Mouse (Mus musculus): Measurements from ENCODE around the gene 1700057G04Rik. TPM values are rescaled to one million over a fixed set of nuclear protein-coding genes. Genes with fewer than 3 reads are reported as not detected.

Gene 1700057G04Rik
- polyA plus RNA-seq, 1 experiment = not detected

DNA sequence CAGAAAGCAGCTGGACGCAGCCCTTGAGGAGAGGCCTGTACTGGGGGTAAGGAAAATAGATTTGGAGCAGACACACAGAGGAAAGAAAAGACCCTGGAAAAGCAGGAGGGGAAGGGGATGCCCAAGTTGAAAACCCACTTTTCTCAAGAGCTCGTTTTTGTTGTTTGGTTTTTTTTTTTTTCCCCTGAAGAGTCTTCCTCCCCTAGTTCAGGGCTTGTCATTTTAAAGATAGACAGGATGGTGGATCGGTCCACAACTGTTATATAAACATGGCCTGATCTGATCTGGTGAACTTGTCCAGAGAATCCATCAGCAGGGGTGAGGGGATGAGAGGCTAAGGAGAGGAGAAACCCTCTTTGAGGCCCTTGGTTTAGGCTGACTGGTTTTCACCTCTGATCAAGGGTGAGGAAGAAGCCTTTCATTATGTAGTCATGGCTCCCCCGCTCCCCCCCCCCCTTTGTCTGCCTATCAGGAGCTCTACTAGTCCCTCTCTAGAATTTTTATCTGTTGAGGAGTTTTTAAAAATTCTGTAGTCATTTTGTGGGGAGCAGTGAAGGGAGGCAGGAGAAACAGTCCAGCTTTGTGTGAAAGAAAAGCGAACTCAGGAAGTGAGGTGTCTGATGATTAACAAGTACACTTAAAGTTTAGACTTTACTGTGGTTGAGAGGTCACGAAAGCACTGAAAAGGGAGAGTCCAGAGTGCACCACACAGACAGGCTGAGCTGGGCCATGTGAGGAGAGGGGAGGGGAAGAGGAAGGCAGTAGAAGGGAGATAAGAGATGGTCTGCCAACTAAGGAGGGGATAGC, 35.0 kb upstream of the 1700057G04Rik start:
- TF ChIP-seq CTCF (IDR thresholded peaks at IDR 0.05; ENCODE audit: insufficient read depth, low read depth, low read length) (no peak), POLR2A (IDR thresholded peaks at IDR 0.05; ENCODE audit: insufficient read depth, low read depth, low read length) (no peak)
- H3K27ac ChIP-seq (ENCODE audit: insufficient read depth, low read depth, low read length) = no peak overlapping the region
- no peaks in the 10 kb centered on the region for H3K4me1 ChIP-seq (ENCODE audit: control insufficient read depth, insufficient read depth, low read length)
- WGBS = 87% methylated on average over 6 of the region's 6 CpGs
- no peak overlapping the region for H3K4me3 ChIP-seq (ENCODE audit: insufficient read depth, low read depth, low read length)

DNA sequence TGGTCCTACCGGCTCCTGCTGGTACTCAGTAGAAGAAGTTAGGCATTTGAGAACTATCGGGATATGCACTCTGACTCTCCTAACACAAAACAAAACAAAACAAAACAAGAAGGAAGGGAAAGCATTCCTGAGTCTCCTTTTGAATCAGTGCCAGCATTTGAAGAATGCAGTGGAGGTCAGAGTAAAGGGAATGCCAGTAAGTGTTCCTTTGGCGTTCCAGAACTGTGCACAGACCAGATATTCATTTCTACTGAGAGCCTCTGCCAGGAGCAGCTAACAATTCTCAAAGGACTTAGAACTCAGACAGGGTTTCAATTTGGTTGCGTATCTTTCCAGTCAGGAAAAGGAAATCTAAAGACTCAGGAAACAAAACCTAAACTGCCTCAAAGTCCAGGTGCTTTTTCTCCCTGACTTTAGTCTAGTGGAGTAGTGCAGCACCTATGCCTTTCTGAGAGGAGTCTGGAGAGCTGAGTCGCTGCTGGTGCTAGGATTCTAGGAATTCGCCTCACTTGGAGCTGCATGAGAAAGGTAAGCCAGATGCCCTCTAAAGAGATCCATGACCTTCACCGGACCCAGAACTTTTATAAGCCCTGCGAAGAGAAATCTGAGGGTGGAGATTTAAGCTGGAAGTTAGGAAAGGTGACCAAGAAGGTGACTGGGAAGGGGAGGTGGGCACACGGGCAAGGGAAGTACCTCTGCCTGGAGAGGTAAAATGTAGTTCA, 33.5 kb upstream of the 1700057G04Rik start, which contains the start of gene Plscr2:
Plscr2 (plus strand) TSS at position 117 of the 722 bp plus-strand sequence.
- H3K4me3 ChIP-seq (ENCODE audit: insufficient read depth, low read depth, low read length) = peak within 1 kb of the TSS; percentile 15; the same call in 1 of the 2 replicates
- H3K4me1 ChIP-seq (ENCODE audit: control insufficient read depth, insufficient read depth, low read length) = no peaks in the 10 kb centered on the region
- 64% methylated on average over 9 of the region's 9 CpGs for WGBS
- TF ChIP-seq POLR2A (IDR thresholded peaks at IDR 0.05; ENCODE audit: insufficient read depth, low read depth, low read length) (no peak), CTCF (IDR thresholded peaks at IDR 0.05; ENCODE audit: insufficient read depth, low read depth, low read length) (no peak)
- H3K27ac ChIP-seq (ENCODE audit: insufficient read depth, low read depth, low read length) = no peak within 1 kb of the TSS

DNA sequence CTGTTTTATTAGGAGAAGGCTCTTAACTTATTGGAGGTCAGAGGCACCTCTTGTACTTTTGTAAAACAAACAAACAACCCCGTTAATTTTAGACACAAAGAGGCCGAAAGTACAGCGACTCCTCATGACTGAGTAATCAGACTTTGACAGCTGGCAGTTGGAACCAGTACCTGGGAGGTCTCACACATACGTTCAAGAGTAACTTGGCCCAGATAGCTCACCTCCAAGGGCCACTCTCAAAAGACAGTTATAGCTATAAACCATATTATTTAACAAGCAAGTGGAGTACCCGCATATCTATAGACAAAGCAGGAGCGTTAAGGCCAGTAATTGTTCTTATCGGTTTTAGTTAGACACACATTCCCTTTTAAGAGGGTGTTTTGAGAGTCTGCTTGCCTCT, 32.8 kb upstream of the 1700057G04Rik start:
- no peaks in the 10 kb centered on the region for H3K4me1 ChIP-seq (ENCODE audit: control insufficient read depth, insufficient read depth, low read length)
- no peak overlapping the region for H3K27ac ChIP-seq (ENCODE audit: insufficient read depth, low read depth, low read length)
- TF ChIP-seq POLR2A (IDR thresholded peaks at IDR 0.05; ENCODE audit: insufficient read depth, low read depth, low read length) = no peak
- no peak for TF ChIP-seq CTCF (IDR thresholded peaks at IDR 0.05; ENCODE audit: insufficient read depth, low read depth, low read length)
- WGBS = 72% methylated on average over 7 of the region's 7 CpGs
- no peak overlapping the region for H3K4me3 ChIP-seq (ENCODE audit: insufficient read depth, low read depth, low read length)

DNA sequence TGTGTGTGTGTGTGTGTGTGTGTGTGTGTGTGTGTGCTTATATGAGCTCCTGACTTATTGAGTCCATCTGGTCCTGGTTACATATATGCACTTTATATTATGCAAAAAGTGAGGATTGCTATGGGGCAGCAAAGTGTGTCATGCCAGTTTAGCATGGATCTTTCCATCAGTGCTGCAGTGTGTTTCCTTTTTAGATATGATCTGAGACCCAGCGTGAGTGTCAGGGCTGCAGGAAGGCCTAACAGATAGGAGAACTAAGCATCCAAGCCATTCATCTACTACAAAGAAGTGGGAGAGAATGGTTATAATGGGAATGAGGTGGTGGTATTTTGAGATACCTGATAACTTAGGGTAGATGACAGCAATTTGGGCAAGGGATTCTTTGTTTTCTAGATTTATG, 29.1 kb upstream of the 1700057G04Rik start:
- 85% methylated on average over 1 of the region's 1 CpGs for WGBS
- TF ChIP-seq POLR2A (IDR thresholded peaks at IDR 0.05; ENCODE audit: insufficient read depth, low read depth, low read length) (no peak), CTCF (IDR thresholded peaks at IDR 0.05; ENCODE audit: insufficient read depth, low read depth, low read length) (no peak)
- no peak overlapping the region for H3K27ac ChIP-seq (ENCODE audit: insufficient read depth, low read depth, low read length)
- H3K4me1 ChIP-seq (ENCODE audit: control insufficient read depth, insufficient read depth, low read length) = no peaks in the 10 kb centered on the region
- no peak overlapping the region for H3K4me3 ChIP-seq (ENCODE audit: insufficient read depth, low read depth, low read length)

DNA sequence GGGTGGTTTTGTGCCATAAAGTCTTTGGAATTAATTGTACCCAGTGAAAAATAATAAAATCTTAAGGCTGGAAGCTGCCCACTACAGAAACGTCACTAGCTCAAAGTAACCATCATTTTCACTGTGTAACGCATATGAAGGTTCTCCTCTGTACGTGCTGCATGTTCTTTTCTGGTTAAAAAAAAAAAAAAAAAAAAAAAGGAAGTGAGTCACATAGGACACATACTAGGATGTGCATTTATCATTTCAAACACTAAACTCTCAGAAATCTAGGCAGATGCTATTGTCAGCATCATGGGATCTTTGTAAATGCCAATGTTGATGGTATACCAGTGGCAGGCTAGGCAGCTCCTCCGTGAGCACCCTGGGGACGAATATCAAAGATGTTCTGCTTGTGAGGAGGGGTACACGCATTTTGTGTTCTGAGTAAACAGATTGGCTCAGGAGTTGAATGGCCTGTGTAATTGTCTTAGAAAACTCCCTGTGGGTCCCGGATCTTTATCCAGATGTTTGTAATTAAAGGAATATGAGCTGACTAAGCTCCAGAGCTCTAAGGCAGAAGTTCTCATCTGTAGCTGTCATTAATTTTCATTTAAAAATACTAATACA, 26.5 kb upstream of the 1700057G04Rik start:
- H3K27ac ChIP-seq (ENCODE audit: insufficient read depth, low read depth, low read length) = no peak overlapping the region
- TF ChIP-seq CTCF (IDR thresholded peaks at IDR 0.05; ENCODE audit: insufficient read depth, low read depth, low read length) (no peak), POLR2A (IDR thresholded peaks at IDR 0.05; ENCODE audit: insufficient read depth, low read depth, low read length) (no peak)
- no peak overlapping the region for H3K4me3 ChIP-seq (ENCODE audit: insufficient read depth, low read depth, low read length)
- no peaks in the 10 kb centered on the region for H3K4me1 ChIP-seq (ENCODE audit: control insufficient read depth, insufficient read depth, low read length)
- WGBS = 50% methylated on average over 7 of the region's 7 CpGs

DNA sequence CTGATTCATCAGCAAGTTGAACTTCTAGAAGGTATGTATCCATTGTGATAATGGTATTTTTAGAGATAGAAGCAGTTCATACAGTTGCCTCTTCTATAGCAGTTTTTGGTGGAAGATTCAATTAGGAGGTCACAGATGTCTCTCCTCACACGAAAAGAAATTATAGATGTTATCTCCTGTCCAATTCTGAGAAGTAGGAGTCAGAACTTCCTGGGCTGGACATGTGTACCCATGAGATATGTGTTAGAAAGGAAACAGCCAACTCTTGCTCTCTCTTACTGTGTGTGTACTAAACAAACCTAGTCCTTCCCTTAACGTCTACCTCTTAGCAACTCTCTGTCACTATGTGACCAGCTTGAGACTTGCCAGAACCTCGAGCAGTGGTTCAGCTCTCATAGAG, 19.5 kb upstream of the 1700057G04Rik start:
- no peak overlapping the region for H3K27ac ChIP-seq (ENCODE audit: insufficient read depth, low read depth, low read length)
- 79% methylated on average over 3 of the region's 3 CpGs for WGBS
- no peak for TF ChIP-seq CTCF (IDR thresholded peaks at IDR 0.05; ENCODE audit: insufficient read depth, low read depth, low read length)
- TF ChIP-seq POLR2A (IDR thresholded peaks at IDR 0.05; ENCODE audit: insufficient read depth, low read depth, low read length) = no peak
- no peak overlapping the region for H3K4me3 ChIP-seq (ENCODE audit: insufficient read depth, low read depth, low read length)
- no peaks in the 10 kb centered on the region for H3K4me1 ChIP-seq (ENCODE audit: control insufficient read depth, insufficient read depth, low read length)

DNA sequence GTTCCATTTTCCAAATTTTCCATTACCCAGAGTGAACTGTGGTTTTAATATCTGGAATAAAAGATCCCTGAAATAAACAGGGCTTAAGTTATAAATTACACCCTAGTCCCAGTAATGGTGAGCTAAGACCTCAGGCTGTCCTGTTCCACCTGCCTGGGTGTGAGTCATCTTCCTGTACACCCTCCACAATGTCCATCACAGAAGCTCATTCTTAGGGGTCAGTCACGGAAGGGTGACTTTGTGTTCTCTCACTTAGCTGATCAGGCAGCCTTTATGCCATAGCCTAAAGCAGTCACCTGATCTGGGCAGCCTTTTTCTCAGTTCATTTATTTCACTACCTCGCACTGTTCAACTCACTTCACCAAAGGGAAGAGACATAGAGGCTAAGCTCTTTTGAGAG, 17.0 kb upstream of the 1700057G04Rik start:
- Histone ChIP-seq H3K4me3 (ENCODE audit: insufficient read depth, low read depth, low read length) (no peak overlapping the region), H3K27ac (ENCODE audit: insufficient read depth, low read depth, low read length) (no peak overlapping the region), H3K4me1 (ENCODE audit: control insufficient read depth, insufficient read depth, low read length) (no peaks in the 10 kb centered on the region)
- TF ChIP-seq POLR2A (IDR thresholded peaks at IDR 0.05; ENCODE audit: insufficient read depth, low read depth, low read length) (no peak), CTCF (IDR thresholded peaks at IDR 0.05; ENCODE audit: insufficient read depth, low read depth, low read length) (no peak)
- 83% methylated on average over 2 of the region's 2 CpGs for WGBS

DNA sequence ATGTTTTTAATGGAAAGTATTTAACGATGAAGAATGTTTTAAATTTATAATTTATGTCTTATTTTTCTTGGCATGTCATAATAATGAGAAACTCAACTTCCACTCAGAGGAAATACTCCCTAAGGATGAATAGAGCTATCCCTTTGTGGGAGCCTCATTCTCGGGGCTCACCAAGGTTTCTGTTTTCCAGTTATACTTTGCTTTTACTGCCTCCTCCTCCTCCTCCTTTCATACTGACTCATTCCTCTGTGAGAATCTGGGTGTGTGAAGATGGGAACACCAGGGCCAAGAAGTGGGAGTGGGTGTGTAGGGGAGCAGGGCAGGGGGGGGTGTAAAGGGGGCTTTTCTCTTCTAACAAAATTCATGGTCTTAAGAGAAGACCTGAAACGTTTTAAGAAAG, 16.3 kb upstream of the 1700057G04Rik start:
- 62% methylated on average over 3 of the region's 3 CpGs for WGBS
- TF ChIP-seq POLR2A (IDR thresholded peaks at IDR 0.05; ENCODE audit: insufficient read depth, low read depth, low read length) = no peak
- H3K4me3 ChIP-seq (ENCODE audit: insufficient read depth, low read depth, low read length) = no peak overlapping the region
- H3K27ac ChIP-seq (ENCODE audit: insufficient read depth, low read depth, low read length) = no peak overlapping the region
- no peaks in the 10 kb centered on the region for H3K4me1 ChIP-seq (ENCODE audit: control insufficient read depth, insufficient read depth, low read length)

Data from olfactory bulb, adult 2 months (tissue).